Mouse (Mus musculus) frontal cortex, postnatal 10 days (tissue): ENCODE data around the gene Tarbp2.

ENCODE experiments used
- DNase-seq, 2 experiments: peaks; one replicate each; pipeline ENCODE4 v3.0.0; 2022; ENCODE audit warnings: low spot score in 2 of 2, mixed read lengths in 1 of 2

Gene Tarbp2

GRCm38 (mm10) chr15:102517976-102518858 is at the start of gene Tarbp2:
Gene Tarbp2, plus strand, starts transcription at chr15:102518192.
- peak; percentile 100 for DNase-seq

GRCm38 (mm10) chr15:102468675-102469370 is 49.2 kb upstream of the Tarbp2 start:
- no peak for DNase-seq

GRCm38 (mm10) chr15:102470183-102470604 is 47.8 kb upstream of the Tarbp2 start, which contains the start of gene Pcbp2:
Gene Pcbp2, plus strand, starts transcription at chr15:102470539.
- DNase-seq: peak; percentile 94 to 95

- peak; percentile 73 to 75 for DNase-seq
These were observed 47.2 kb upstream of the Tarbp2 start for GRCm38 (mm10) chr15:102470605-102471294.

- DNase-seq: no peak
These were observed 46.7 kb upstream of the Tarbp2 start for GRCm38 (mm10) chr15:102471295-102471645.

GRCm38 (mm10) chr15:102471727-102472126 is 46.3 kb upstream of the Tarbp2 start:
- DNase-seq: no peak

- no peak for DNase-seq
These were observed 44.7 kb upstream of the Tarbp2 start for GRCm38 (mm10) chr15:102473246-102473645.

- no peak for DNase-seq
These were observed 43.5 kb upstream of the Tarbp2 start for GRCm38 (mm10) chr15:102474520-102474919.

- no peak for DNase-seq
These were observed 34.9 kb upstream of the Tarbp2 start for GRCm38 (mm10) chr15:102483136-102483535.

GRCm38 (mm10) chr15:102485853-102486252 is 32.1 kb upstream of the Tarbp2 start:
- DNase-seq: no peak

GRCm38 (mm10) chr15:102487664-102488063 is 30.3 kb upstream of the Tarbp2 start:
- DNase-seq: no peak

GRCm38 (mm10) chr15:102498322-102498721 is 19.7 kb upstream of the Tarbp2 start:
- DNase-seq: no peak

- no peak for DNase-seq
These were observed 18.6 kb upstream of the Tarbp2 start for GRCm38 (mm10) chr15:102499370-102499769.

- DNase-seq: no peak
These were observed 18.1 kb upstream of the Tarbp2 start for GRCm38 (mm10) chr15:102499851-102500250.

- DNase-seq: no peak
These were observed 17.5 kb upstream of the Tarbp2 start for GRCm38 (mm10) chr15:102500479-102500878.

- no peak for DNase-seq
These were observed 16.7 kb upstream of the Tarbp2 start for GRCm38 (mm10) chr15:102501084-102501814.

GRCm38 (mm10) chr15:102502254-102502840 is 15.6 kb upstream of the Tarbp2 start:
- no peak for DNase-seq

- no peak for DNase-seq
These were observed 14.5 kb upstream of the Tarbp2 start, which contains the start of gene Gm10337 for GRCm38 (mm10) chr15:102503447-102503846. Gene Gm10337, plus strand, starts transcription at chr15:102503722.

GRCm38 (mm10) chr15:102503924-102504782 is 13.8 kb upstream of the Tarbp2 start:
- no peak for DNase-seq
